Mouse (Mus musculus) embryo, embryonic 10.5 days (tissue): ENCODE data around the gene Gls2.
"Not testable (repeated sequence)": the region's sequence is repeated elsewhere in the genome, so short reads cannot be mapped to it uniquely, and the experiment has no call there.

Experiments
- DNase-seq: peaks from one replicate; pipeline ENCODE4 v3.0.0-alpha.2; 2015; ENCODE audit warnings: low spot score

The Gls2 gene

DNA sequence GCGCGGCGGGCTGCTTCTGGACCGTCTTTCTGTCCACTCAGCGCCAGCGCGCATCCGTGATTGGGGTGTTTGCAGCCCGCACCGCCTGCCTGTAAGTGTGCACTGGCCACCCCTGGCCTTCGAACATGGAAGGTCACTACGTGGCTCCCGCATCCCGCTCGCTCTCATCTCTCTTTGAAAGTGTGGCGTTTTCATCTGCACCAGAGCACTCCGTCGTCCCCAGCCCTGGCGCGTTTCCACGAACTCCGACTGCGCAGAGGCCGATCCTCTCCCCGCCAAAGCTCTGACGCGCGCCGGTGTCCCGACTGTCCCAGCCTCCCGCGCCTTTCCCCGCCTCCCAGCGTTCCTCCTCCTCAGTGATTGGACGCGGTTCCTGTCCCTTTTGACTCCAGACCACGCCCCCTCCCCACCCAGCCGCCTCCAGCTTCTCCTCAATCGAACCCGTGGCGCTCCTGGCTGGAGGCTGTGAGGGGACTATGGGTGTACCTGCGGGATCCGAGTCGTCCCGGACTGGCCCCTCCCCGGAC, at the start of gene Gls2:
Gene Gls2 (plus strand): TSS at position 434 of the 527 bp plus-strand sequence.
- DNase-seq = peak; percentile 98

DNA sequence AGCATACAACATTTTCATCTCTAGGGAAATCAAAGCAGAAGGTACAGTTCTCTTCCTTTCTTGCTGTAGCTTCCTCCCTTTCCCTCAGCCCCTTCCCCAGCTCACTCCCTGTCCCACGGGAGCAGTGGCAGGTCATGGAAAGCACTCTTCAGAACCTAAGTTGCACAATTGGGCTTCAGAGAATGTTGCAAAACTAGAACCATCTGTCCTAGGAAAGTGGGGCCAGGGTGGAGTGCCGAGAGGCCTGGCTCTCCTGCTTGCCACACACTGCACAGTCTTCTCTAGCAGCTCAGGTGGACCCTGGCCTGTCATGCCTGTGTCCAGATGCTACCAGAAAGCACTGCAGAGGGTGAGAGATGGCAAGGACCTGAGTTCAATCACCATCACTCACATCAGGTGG, 49.3 kb upstream of the Gls2 start:
- DNase-seq = no peak

DNA sequence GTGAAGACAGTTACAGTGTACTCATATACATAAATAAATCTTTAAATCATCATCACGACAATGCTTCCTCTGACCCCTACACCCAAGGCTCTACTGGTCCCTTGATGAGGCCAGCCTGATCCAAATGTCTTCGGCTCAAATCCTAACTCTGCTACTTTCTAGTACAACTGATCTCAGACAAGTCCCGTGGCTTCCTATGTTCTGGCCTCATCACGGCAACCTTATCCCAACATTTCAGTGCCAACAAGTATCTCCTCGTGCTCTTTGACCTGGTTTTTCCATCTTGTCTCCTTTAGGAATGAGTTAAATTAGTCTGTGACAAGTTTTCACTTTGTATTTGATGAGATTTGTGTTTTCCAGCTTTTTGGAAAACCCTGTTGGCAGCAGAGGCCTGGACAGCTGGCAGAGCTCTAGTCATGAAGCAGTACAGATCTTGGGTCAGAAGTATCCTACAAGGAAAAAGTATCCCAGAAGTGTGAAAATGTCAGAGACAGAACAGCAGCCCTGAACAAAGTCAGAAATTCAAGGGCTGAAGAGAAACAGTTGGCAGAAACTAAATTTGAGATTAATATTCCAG, 45.4 kb upstream of the Gls2 start:
- DNase-seq = no peak

DNA sequence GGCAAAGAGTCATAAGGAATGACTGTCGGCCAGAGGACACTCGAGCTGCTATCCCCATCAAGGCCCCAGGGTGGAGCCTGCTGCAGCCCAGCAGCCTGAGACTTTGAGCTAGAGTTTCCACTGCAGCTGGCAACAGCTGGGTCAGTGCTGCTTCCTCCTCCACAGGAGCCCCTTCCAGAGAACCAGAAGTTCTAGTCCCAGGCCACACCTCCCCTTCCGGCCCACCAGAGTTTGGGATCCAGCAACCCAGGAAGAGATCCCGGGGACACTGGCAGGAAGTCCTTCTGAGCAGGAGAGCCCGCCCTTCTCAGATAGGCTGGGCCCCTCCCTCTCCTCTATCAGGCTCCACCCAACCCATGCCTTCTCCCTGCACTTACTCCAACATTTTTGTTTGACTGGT, 44.7 kb upstream of the Gls2 start:
- peak; percentile 80 for DNase-seq

DNA sequence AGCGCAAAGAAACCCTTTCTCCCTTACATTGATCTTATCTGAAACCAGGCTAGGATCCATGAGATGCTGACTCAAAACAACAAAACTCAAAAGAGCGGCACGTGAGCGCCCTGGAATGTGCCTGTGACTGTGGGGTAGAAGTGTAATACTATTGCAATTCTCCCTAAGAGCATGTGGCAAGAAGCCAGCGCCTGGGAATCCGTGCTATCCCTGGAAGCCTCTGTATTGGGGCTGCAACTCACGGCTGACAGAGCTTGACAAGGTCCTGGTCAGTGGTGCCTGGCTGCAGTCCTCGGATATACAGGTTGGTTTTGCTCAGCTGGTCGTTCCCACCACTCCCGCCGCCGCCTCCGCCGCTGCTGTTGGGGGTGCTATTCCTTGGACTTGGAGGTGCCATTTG, 43.3 kb upstream of the Gls2 start:
- no peak for DNase-seq

DNA sequence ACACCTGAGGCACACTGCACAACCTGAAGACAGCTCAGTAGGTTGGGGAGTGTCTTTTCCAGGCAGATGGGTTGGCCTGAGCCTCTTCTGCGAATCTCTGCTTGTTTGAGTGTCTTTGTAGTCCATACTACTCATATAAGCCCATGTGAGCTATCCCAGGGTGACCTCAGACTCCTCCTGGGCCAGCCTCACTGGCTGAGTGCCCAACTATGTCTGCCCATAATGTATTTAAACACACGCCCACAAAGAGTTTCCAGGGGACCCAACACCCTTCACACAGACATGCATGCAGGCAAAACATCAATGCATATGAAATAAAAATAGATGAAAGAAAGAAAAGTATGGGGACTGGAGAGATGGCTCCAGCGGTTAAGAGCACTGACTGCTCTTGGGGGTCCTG, 40.3 kb upstream of the Gls2 start:
- DNase-seq = no peak

DNA sequence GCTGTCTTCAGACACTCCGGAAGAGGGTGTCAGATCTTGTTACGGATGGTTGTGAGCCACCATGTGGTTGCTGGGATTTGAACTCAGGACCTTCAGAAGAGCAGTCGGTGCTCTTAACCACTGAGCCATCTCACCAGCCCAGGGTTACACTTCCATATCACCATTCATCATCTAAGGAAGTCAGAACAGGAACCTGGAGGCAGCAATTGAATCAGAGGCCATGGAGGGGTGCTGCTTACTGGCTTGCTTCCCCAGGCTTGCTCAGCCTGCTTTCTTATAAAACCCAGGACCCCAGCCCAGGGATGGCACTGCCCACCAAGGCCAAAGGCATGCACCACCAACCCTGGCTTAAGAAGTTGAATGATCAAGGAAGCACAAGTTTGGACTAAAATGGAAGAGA, 28.5 kb upstream of the Gls2 start:
- not testable (repeated sequence) for DNase-seq

DNA sequence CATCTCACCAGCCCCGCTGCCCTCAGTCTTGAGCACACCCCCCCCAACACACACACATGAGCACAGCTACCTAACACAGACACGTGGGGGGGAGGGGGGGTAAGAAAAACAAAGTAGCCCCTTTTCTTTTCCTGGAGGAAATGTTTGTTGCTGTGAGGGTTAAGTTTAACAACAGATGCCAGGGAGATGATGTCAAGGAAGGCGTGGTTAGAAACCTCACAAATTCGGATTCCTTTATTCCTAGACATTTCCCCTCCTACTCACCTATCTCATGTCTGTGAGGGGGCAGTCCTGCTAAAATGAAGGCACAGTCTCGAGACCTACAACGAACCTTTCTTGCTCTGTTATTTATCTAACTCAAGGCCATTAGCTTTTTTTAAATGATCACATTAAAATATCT, 27.2 kb upstream of the Gls2 start:
- no peak for DNase-seq

DNA sequence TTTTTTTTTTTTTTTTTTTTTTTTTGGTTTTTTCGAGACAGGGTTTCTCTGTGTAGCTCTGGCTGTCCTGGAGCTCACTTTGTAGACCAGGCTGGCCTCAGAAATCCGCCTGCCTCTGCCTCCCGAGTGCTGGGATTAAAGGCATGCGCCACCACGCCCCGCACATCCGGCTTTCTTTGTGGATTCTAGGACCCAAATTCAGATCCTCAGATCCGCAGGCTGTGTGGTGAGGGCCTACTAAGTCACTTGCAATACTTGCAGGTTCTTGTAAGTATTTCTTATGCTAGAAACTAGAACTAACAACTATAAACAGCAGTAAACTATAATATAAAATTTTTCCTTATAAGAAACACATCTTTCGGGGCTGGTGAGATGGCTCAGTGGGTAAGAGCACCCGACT, 22.9 kb upstream of the Gls2 start:
- DNase-seq = not testable (repeated sequence)

DNA sequence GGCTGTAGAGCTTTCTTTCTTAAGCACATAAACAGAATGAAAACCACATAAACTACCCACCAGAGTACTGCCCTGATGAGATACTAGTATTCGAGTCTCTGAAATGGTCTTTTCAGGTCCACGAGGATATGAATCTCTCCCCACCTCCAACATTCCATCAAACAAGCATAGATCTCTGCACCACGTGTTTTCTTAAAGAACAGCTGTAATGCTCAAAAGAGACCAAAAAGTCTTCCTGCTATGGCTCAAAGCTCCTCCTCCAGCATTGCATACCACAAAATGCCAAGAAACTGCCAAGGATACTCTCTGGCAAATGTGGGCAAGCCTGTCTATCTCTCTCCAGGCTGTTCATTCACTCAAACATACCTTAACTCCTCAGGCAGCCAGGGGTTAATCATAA, 19.0 kb upstream of the Gls2 start:
- DNase-seq = no peak

DNA sequence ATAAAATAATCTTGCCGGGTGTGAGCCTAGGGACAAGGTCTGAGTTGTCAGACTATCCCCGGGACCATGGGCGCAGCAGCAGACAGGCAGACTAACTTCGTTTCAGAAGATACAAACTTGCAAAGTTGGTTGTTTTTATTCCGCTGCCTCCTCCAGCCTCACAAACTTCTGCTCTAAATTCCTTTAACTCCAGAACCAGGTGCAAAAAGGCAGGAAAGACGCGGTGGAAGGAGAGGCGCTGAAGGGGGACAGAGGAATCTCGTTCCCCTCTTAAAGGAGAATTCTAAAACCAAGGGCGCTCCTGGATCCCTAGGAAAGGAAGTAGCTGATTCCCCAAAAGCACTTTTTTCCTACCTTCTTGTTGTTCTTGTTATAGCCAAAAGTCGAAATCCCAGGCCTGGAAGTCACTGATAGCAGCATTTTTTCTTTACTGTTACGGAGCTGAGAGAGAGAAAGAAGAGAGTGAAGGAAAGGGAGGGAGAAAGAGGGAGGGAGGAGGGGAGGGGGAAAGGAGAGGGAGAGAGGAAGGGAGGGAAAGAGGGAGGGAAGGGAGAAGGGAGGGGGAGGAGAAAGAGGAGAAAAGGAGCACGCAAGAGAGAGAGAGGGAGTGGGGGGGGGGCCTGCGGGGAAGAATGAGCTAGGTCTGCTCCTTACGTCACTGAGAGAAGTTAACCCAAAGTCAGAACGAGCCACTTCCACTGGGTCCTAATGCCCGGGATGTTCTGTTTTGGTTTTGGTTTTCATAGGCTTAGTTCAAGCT, 18.1 kb upstream of the Gls2 start:
- peak; percentile 95 for DNase-seq

DNA sequence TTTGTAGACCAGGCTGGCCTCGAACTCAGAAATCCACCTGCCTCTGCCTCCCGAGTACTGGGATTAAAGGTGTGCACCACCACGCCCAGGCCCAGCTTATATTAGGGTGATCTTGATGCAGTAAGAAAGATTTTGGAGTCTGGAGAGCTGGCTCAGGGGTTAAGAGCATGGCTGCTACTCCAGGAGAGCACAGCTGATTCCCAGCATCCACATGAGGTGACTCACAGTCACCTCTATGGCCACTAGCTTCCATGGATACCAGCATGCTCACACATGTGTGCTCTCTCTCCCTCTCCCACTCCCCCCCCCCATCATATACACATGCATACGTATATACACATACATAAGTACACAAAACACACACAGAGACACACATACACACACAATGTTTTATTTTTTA, 16.9 kb upstream of the Gls2 start:
- DNase-seq = no peak

DNA sequence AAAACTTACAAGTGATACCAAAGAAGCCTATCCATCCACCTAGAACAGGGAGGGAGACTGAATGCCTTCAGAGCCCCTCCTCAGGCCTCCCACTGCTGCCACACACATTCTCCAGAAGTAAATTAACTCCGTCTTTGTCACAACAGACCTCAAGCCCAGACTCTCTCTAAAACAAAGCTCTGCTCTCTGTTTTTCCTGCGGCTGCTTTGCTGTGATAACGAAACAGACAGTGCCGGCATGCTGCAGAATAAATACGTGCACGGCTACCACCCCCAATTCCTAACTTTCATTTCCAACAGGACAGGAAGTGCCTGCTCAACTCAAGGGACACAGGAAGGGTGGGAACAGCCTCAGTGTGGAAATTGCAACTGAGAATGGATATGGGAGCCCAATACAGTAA, 14.3 kb upstream of the Gls2 start, which contains the start of gene Rbms2:
Gene Rbms2 (minus strand): TSS at position 309 of the 400 bp plus-strand sequence.
- peak; percentile 44 for DNase-seq

DNA sequence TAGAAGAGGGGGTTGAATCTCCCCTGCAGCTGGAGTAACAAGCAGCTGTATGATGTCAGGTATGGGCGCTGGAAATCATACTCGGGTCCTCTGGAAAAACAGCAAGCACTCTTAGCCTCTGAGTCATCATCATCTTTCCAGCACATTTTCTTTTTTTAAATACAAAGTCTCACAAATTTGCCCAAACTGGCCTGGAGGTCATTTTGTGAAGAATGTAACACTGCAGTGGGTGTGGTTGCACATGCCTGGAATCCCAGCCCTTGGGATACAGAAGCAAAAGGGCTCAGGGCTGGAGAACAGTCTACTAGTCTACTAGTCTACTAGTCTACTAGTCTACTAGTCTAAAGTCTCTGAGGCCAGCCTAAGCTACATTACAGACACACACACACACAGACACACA, 10.0 kb upstream of the Gls2 start:
- no peak for DNase-seq

DNA sequence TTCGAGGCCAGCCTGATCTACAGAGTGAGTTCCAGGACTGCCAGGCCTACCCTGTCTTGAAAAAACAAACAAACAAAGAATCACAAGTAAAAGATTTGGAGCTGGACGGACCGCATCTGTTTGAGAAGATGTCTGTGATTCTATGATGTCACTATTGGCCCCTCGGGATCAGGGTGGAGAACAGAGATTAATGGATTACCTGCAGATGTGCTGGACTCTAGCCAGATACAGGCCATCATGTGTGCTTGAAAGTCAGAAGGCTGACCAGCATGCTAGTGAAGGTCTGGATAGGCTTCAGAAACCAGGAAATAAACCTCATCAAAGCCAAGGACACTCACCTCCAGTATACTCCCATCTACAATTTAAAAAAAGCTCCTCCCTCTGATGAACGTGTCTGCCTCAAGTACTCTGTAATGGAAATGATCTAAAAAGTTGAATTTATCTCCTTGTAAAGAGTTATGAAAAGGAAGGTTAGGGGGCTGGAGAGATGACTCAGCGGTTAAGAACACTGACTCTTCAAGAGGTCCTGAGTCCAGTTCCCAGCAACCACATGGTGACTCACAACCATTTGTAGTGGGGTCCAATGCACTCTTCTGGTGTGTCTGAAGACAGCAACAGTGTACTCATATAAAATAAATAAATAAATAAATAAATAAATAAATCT, 8.8 kb upstream of the Gls2 start:
- no peak for DNase-seq

DNA sequence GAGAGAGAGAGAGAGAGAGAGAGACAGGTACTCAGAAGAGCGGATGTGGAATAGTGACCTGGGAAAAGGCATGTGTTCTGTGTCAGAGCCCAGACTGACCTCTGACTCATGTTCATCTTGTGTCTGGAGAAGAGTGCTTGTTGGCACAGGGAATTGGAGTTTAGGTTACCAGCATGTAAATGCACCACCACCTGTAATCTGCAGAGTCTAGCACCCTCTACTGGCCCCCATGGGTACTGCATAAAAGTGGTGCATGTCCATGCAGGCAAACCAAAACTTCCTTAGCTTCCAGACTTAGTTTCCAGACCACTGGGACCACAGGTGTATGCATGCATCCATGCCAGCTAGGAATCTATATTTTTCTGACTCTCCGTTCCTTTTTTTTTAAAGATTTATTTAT, 8.3 kb upstream of the Gls2 start:
- DNase-seq = peak; percentile 94

DNA sequence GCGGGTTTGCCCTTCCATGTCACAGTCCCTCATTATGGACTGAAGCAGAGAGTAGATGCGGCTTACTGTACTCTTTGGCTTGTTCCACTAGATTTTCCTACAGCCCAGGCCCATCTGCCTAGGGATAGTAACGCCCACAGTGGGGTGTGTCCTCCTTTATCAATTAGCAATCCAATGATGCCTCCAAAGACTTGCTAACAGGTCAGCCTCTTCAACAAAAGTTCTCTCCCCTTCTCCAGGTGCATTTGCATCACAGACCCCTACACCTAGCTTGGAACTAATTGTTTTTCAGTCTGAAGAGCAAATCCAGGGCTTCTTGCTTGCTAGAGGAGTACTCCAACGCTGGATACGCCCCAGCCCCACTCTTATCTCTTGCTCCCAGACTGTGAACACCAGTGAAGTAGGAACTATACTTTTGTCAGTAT, 7.1 kb upstream of the Gls2 start:
- no peak for DNase-seq

DNA sequence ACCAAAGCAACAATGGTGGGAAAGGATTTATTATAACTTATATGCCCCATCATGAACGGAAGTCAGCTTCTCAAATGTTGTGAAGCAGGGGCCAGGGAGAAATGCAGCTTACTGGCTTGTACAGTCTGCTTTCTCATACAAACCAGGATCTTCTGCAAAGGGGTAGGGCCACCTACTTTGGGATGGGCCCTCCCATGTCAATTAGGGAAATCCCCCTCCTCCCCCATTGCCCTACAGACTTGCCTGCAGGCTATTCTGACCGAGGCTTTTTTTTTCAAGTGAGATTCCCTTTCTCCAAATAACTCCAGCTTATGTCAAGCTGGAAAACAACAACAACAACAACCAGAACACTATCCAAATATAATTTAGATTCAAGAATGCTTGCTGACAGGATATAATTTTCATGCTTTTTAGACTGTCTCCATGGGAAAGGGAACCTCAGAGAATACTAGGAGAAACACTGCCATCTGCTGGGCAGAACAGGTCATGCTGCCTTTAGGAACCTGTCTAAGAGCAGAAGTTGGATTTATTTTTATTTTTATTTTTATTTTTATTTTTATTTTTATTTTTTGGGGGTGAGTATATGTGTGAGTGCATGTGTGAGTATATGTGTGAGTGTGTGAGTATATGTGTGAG, 5.9 kb upstream of the Gls2 start:
- peak; percentile 89 for DNase-seq

DNA sequence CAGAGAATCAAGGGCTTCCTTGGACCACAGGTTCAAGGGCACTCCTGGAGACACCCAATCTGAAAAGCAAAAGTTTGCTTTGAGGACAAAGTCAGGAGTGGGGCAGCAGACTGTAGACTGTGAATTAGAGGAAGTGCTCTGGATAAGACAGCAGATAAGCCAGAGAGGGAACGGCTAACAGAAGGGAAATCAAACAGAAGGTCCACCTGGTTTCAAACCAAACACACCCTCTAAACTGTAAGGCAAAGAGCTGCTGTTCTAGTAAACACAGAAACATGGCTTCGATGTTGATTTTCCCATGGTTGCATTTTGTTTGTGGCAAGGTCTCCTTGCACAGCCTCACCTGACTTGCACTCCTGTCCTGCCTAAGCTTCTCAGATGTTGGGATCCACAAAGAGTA, 2.8 kb upstream of the Gls2 start:
- no peak for DNase-seq

DNA sequence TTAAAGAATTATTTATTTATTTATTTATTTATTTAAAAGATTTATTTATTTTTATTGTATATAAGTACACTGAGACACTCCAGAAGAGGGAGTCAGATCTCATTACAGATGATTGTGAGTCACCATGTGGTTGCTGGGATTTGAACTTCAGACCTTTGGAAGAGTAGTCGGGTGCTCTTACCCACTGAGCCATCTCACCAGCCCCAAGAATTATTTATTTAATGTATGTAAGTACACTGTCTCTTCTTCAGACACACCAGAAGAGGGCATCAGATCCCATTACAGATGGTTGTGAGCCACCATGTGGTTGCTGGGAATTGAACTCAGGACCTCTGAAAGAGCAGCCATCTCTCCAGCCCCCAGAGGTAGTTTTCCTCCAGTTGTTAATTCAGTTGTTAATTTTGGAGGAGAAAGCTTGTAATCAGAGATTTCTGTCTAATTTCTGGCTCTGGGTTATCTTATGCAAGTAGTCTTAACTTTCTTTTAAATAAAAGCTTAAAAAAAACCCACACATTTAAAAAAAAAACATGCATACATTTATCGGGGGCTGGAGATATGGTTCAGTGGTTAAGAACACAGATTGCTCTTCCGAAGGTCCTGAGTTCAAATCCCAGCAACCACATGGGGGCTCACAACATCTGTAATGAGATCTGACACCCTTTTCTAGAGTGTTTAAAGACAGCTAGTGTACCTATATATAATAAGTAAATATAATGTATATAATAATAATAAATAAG, 2.1 kb upstream of the Gls2 start:
- DNase-seq = not testable (repeated sequence)

DNA sequence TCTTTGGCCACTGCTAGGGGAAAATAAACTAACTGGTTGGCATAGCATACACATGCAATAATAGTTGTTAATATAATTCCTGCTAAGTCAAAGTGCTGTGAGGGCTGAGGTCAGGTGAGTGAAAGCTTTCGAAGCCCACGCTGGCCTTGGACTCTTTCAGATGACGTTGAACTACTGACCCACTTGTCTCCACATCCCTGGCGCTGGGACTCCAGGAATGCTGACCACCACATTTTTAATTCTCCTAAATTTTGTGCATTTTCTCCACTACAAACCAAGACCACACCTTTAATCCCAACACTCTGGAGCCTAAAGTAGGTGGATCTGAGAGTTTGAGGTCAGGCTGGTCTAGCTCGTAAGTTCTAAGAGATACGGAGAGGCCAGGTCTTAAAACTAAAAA, 1.1 kb upstream of the Gls2 start:
- DNase-seq = no peak
